Mouse (Mus musculus) adrenal gland (tissue): ENCODE measurements around the gene Tbx1.

Experiments used
- intact Hi-C: fragments of 180-260 bp; cut with DNase I; formaldehyde crosslinking; loops from one replicate; pipeline ENCODE4 v1.15.1; 2025

Tbx1 gene

DNA sequence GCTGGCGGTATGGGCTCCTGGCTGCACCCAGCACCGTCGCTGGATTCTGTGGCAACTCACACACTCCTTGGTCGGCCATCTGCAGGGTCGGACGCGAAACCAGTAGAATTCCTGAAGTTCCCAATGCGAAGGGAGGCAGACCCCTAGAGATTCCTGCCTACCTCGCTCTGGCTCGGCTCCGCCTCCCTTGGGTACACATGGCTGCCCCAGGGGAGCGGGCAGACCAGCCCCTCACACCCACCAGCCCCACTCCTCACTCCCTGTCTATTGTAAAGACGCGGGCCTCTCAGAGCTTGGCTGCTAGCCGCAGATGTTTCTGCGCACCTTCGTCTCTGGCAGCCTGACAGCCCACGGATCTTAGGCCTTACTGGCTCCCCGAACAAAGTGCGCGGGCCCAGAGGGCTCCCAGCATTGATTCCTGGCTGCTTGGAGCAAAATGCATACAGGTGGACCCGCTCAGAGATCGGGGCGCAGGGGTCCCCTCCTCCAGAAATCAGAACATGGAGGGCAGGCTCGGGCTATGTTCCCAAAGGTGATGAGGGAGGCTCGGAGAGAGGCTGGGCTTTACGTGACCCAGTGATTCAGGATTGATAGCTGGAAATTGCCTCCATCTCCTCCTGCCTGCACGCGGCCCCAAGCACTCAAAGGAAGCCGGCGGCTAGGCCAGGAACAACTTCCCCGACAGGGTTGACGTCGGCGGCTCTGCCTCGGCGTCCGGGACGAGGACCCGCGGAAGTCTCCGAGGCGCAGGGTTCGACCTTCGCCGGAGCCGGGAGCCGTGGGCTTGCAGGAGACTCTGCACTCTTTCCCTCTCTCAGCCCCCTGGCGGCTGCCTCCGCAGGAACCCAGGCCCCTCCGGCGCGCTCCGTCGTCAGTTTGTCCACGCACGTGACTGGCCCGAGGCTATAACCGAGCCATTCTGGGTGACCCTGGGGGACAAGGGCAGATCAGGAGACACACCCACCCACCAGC lies 862 bp upstream of the Tbx1 start:
- intact Hi-C loops = no loop called here

DNA sequence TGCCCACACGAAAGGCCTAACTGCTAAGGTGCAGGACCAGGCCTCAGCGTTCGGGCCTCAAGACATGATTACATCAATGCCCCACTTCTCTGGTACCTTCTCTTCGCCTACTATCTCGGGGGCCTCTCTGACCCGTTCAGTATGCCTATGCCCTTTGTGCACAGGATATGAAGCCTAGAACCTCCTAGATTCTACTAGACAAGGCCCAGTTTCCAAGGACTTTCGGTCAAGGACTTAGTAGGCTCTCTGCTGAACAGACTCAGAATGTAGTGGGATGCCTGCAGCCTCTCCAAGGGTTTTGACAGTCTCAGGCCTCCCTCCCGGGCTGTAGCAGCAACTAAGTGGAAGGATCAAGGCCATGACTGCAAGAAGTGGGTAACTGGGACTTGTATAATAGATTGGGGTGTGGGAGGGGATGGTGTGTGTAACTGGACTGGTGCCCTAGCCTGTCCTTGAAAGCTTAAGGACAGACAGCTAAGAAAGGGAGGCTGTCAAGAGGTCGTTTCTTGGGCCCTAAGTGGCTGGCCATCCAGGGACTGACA lies 1.3 kb downstream of the Tbx1 start:
- intact Hi-C loops = no loop called here

DNA sequence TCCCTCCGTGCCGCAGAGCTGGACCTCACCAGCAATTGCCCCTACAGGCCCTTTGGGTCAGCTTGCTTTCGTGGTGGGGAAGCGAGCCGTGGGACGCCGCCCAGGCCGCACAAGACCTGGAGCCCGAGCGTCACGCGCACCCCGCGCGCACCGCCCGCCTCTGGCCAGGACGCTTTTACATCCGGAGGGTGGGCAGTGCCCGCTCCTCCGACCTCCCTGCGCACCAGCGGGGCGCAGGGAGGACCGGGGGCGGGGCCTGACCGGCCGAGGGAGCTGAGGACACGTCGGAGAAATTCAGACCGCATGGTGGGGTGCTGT lies 1.8 kb downstream of the Tbx1 start:
- intact Hi-C loops = no loop called here

DNA sequence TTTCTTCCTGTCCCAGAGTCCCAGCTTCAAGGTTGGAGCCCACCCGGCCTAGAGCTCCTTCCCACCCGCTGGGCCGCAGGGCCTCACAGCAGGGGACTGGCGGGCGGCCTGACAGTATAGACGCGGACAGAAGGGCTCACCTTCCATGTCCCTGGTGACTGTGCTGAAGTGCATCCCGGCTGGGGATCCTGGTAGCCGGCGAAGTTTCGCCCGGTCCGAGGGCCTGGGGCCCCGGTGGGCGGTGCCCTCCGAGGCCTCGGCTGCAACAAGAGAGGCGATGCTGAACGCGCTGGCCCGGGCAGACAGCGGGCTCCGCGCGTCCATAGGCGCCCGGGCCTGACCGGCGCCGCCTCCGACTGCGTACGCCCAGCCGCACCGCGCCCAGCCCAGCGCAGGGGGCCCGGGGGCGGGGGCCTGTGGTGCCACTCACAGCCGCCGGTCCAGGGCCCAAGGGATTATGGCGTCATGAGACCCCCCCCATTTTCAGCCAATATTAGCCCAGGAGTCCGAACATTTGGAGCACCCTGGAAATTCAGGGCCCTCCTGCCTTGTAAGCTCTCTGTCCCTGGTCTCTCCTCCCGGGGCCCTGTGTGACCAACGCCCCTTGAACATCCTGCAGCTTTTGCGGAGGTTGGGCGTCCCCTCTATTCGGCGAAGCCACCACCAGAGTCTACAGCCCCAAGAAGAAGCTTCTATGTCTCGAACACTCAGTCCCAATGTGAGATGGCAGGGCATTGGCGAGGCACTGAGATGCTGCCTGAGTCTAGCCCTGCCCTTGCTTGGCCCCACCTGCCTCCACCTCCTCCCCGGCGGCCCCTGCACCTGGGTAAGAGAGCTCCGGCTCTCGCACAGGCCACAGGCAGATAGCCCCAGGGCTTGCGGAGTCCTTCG lies 2.4 kb downstream of the Tbx1 start:
- intact Hi-C loops = no loop called here

DNA sequence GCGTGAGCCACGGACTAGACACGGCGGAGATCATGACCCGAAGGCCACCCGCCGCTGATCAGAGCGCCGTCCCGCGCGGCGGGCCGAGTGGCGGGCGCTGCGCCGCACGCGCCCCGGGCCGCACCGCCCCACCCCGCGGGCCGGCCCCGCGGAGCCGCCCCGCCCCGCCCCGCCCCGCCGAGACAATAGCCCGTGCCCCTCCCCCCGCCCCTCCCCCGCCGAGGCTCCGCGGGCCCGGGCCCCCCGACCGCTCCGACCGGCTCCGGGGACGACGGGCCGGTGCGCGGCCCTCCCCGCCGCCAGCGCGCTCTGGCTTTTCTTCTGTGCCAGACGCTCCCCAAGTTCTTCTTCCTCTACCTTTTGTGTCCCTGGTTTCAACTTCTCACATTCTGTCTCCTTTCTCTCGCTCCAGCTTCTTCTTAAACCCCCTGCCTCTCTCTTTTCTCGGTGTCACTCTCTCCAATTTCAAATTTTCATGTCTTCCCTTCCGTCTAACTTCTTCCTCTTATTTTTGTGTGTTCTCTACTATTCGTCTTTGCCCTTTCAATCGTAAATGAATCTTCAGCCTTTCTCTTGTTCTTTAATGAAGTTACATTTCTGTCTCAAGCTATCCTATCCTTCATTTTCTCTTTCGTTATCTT lies 3.4 kb downstream of the Tbx1 start:
- intact Hi-C loops = no loop called here

DNA sequence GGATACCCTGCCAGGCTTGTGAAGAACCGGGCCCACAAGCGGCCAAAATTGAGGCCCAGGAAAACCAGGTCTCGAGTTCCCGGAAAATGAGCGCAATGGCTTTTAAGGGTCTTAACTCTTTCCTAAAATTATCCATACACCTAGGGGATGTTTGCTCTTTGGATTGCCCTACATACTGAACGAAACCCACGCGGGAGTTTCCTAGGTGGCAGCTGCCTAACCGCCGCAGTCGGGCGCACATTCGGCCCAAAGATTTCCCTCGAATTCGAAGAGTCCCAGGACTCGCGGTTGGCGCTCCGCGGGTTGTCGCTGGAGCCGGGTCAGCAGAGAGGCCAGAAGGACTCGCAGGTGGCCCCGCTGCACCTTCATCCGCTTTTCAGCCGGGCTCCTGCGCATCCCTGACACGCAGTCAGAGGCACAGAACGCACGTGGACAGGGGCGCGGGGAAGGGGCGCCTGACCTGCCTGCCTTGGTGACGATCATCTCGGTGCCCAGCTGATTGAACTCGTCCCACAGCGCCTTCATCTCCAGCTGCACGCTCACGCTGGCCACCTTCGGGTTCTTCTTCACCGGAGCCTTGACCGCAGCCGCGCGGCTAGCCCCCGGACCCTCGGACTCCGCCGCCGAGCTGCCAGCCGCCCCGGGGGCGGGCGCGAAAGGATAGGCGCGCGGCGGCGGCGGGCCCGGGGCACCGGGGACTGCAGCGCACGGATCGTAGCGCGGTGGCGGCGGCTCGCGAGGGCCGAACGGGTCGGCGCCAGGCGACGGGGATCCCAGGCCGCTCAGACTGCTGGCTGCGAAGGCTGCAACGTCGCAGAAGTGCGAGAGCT lies 4.2 kb downstream of the Tbx1 start:
- intact Hi-C loops = no loop called here

DNA sequence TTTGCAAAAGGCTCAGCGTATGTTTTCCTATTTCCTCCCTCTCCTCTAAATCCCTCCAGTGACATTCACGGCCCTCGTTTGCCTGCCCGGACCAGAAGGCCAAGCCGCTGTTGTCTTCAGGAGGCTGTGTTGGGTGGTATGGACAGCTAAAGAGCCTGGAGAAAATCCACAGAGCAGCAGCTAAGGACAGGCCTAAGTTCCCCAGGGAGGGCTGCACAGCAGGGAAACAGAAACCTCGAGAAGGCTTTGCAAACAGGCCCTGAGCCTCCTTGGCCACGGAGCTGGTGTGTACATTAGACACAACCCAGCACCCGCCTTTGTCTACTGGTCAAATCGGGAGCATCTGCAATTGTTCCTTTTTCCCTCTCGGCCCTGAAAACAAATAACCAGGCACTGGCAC lies 4.8 kb downstream of the Tbx1 start:
- intact Hi-C loops = no loop called here

DNA sequence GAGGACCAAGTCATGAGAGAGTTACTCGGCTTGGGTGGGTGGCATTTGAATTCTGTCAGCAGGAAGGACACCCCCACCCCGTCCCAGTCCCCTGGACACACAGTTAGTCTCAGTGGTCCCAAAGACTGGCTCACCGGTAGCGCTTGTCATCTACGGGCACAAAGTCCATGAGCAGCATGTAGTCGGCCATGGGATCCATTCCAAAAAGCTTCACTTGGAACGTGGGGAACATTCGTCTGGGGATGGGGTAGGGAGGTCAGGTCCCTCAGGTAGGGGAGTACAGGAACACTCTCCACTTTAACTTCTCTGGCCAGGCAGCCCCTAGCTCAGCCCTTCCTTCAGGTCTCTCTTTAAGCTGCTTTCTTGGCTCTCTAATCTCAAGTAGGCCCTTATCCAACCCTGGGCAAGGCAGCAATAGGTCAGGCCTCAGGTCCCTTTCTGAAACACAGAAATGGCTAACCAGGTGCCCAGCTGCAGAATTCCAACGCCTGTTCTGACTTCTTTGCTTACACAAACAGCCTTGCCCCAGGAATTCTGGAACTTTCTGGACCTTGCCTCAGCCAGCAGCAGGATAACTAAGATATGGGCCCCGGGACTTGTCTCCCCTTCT lies 5.5 kb downstream of the Tbx1 start:
- intact Hi-C loops = no loop called here

DNA sequence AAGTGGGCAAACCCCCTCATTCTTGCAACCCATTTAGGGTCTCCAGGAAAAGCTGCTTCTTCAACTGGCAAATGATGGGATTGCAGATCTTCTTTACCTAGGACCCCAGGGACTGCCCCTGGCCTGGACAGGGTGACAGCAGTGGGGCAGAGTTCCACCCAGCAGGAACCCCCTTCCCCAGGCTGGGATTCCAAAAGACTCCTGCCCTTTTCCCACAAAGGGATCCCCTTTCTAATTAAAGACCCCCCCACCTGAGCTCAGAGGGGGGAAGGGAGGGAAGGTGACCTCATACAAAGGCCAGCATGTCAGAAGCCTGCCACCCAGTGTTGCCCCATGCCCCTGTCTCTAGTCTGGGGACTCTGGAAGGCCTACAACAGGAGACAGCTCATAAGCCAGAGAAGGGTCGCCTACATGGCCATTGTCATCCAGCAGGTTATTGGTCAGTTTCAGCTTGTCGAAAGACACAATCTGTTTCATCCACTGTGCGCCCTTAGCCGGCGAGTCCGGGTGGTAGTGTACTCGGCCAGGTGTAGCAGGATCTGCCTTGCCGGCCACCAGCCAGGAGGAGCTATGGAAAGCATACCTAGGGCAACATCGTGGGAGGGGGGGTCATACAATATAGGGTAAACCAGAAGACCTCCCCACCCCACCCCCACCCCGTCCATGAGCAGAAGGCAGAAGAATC lies 6.7 kb downstream of the Tbx1 start:
- intact Hi-C loops = no loop called here

DNA sequence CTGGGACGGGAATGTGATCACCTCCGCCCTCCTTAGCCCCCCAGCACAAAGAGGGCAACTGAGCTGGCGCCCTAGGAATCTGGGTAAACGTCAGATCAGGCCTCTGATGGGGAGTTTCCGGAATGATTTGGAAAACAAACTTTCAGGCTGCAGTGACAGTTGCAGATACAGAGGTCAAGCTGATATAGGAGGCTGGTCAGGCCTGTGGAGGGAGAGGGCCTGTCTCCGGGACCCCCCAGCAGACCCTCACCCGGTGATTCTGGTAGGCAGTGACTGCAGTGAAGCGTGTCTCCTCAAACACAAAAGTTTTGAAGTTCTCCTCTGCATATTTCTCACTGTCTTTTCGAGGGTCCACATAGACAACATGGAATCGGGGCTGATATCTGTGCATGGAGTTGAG lies 7.3 kb downstream of the Tbx1 start:
- intact Hi-C loops = no loop called here

DNA sequence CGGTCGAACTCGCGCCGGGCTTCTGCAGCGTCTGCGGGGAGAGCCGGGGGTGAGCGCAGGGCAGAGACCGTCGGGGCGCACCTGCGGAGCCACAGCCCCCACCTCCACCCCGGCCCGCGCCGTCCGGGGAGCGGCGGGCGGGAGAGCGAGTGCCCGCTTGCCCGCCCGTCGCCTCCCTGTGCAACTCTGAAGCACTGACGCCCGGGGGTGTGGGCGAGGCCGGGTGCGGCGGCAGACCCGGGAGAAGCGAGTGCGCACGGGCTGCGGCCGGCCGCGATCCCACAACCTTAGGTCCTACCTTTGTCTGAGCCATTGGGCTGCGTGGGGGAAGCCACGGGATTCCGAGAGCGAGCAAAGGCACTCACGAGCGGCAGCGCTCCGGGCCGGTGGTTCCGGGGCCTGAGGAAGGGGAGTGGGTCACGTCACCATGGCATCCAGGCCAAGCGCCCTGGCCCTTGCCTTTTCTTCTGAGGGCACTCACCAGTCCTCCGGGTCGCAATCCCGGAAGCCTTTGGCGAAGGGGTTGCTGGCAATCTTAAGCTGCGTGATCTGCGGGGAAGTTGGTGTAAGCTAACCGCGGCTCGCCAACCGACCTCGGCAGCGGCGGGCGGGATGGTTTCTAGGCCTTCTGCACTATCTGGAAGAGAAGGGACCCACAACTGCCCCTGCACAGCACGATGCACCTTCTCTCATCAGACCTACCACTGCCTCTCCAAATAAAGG lies 7.9 kb downstream of the Tbx1 start:
- intact Hi-C loops = no loop called here

DNA sequence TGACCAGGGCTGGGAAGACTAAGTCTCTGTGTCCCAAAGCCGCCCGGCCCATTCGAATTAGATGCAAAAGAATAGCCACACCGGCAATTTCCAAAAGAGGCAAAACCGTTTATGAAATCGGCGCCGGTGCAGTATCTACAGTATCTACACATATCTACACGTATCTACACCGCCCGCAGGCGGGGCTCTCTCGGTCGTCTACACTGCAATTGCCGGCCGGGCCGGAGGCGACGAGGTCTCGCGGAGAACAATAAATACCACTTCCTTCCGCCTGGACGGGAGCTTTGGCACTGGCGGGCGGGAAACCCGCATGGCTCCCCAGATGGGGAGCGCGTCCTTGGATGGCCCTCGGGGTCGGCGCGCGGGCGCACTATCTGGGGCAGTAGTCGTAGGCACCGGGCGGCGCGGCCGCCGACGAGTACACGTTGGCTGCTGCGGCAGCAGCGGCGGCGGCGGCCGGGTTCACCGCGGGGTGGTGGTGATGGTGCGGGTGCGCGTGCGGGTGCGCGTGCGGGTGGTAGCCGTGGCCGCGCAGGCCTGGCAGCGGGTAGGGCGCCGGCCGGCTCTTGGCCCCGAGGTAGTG lies 8.8 kb downstream of the Tbx1 start:
- intact Hi-C loops = no loop called here

DNA sequence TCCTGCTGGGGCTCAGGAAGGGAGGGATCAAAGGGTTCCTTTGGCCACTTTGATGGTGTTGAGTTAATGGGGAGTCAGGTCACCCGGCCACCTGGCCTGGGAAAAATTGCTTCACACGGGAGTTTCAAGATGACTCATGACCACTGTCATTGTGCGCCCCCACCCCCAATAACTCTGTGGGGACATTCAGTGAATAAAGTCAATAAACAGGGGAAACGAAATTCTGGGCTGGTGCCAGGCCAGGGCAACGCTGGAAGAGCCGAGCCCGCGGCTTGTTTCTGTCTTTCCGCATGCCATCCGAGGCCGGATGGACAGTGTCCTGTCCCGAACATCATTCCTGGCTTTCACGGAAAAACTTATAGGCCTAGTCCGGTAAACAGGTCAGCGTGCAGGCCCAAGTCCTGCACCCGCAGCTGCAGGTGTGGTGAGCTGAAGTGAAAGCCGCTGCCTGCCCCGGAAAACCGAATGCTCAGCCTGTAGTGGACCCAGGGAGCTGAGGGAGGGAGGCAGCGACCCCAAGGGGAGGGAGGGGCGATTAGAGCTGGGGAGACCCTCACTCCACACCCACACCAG lies 9.3 kb downstream of the Tbx1 start:
- intact Hi-C loops = no loop called here

DNA sequence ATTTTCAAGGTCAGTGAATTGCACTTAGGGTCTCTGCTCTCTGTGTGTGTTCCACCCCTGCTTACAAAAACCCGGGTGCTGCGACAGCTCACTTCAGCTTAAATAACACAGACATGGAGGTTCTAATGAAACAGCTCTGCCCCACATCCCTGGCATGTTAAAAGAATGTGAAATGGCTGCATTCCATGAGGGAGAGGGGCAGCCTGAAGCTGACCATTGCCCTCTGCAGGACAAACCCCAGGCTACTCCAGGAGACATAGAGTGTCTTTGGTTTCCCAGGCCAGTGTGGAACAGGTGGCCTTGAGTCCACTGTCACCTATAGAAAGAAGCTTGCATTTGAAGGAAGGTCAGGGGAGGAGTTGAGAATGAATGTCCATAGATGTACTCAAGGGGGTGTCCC lies 10.1 kb downstream of the Tbx1 start:
- intact Hi-C loops = no loop called here

DNA sequence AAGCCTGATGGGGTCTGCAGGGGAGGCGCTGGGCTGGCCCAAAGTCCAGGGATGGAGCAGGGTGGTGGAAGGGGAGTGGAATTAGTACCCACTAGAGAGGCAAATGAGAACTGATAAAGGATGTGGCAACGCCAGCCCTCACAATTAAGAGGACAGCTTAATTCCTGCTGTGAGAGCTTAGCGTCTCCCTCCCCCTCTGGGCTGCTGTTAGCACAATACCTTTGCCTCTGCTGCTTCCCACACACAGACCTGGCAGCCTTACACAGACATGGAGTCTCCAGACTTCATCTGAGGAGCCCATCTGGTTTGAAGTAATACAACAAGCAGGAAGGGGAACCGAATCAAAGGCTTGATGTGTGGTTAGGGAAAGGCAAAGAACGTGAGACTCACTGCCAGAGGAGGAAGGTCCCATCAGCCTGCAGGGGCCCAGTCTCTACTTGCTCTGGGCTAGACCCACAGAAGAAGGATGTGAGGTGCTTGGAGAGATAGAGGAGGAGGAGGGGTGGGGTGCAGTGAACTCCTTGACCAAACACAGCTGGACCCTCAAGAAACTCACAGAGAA lies 12.8 kb downstream of the Tbx1 start:
- intact Hi-C loops = no loop called here

DNA sequence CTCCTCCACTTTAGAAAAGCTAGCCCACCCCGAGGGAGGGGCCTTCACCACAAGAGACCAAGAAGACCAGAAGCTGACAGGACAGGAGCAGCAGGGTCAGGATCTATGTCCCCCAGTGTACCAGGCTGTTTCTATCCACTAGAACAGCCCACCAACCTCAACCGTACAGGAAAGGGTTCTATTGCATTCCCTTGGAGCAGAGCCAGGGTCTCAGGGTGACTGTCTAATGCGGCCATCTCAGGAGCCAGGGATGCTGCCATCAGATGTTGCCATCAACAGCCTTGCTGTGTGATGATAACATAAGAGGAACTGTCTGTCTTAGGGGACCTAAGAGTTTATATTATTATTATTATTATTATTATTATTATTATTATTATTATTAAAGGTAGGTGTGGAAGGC lies 13.4 kb downstream of the Tbx1 start:
- intact Hi-C loops = no loop called here

DNA sequence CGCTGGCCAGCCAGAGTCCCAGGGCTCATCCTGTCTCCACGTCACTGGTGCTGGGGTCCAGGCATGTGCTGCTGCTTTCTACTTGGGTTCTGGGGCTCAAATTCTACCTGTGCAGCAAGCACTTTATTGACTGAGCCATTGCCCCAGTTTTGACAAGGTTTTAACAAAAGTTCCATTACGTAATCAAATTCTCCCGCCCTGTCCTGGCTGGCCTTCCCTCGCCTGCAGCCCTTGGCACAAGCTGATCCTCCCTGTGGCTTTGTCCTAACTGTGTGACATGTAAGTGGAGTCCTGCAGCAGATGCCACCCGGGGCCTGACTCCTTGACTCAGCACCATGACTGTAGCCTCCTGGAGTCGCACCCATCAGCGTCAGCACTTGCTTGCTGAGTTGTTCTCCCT lies 16.3 kb downstream of the Tbx1 start:
- intact Hi-C loops = no loop called here

DNA sequence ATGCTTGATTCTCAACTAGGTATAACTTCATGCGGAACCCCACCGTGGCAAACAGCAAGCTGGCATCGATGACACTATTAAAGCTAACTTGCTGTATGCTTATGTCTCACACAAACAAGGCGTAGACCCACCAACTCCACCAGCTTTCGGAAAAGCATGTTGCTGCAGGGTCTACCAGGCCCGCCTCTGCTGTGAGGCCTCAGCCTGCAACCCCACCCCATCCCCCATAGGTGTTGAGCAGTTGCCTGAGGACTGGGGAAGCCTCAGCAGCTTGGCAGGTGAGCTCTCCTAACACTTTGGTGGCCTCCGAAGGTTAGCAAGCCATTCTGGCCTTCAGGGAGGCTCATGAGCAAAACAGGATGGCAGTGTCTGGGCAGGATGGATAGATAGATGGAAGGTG lies 21.9 kb downstream of the Tbx1 start:
- intact Hi-C loops = no loop called here
